Mouse (Mus musculus): ENCODE results near the gene Alg9. TPM values are rescaled to one million over a fixed set of nuclear protein-coding genes. Genes with fewer than 3 reads are reported as not detected.

Gene Alg9
- polyA plus RNA-seq, 1 experiment from 2014 or later, result 54.1 TPM

- no peak overlapping the region for H3K9ac ChIP-seq (replicated peaks; ENCODE audit: low read depth, low read length)
- peak overlapping the region; percentile 18; the same call in 1 of the 2 replicates for H3K27ac ChIP-seq (ENCODE audit: low read length)
- no peak for ATAC-seq
- peaks cover 18% of the 10 kb centered on the region for H3K4me1 ChIP-seq (replicated peaks; ENCODE audit: control insufficient read depth, insufficient read depth, low read length)
- no peaks in the 10 kb centered on the region for H3K9me3 ChIP-seq (ENCODE audit: control insufficient read depth, low read length)
- H3K27me3 ChIP-seq (replicated peaks; ENCODE audit: control insufficient read depth, insufficient read depth, low read length), result no peaks in the 10 kb centered on the region
- H3K4me3 ChIP-seq (replicated peaks; ENCODE audit: low read length), result peak overlapping the region; percentile 4; the same call in 1 of the 2 replicates
- 80% methylated on average over 4 of the region's 4 CpGs for WGBS
- peak overlapping the region; percentile 75 for H3K4me2 ChIP-seq (ENCODE audit: low read length)
- H3K36me3 ChIP-seq (ENCODE audit: control insufficient read depth, insufficient read depth), result no peaks in the 10 kb centered on the region
Observed at GRCm38 (mm10) chr9:50774026-50774462, 775 bp upstream of the Alg9 start.

GRCm38 (mm10) chr9:50775662-50776126, 875 bp downstream of the Alg9 start:
- H3K4me3 ChIP-seq (replicated peaks; ENCODE audit: low read length), result peak overlapping the region; percentile 94
- peaks cover 18% of the 10 kb centered on the region for H3K4me1 ChIP-seq (replicated peaks; ENCODE audit: control insufficient read depth, insufficient read depth, low read length)
- peak overlapping the region; percentile 93 for H3K9ac ChIP-seq (replicated peaks; ENCODE audit: low read depth, low read length)
- peak overlapping the region; percentile 75 for H3K4me2 ChIP-seq (ENCODE audit: low read length)
- peak overlapping the region; percentile 91 for H3K27ac ChIP-seq (ENCODE audit: low read length)
- ATAC-seq, result no peak; the same call in 1 of the 2 replicates
- no peaks in the 10 kb centered on the region for H3K27me3 ChIP-seq (replicated peaks; ENCODE audit: control insufficient read depth, insufficient read depth, low read length)
- 0% methylated on average over 30 of the region's 30 CpGs for WGBS
- peaks cover 3% of the 10 kb centered on the region for H3K36me3 ChIP-seq (ENCODE audit: control insufficient read depth, insufficient read depth)
- no peaks in the 10 kb centered on the region for H3K9me3 ChIP-seq (ENCODE audit: control insufficient read depth, low read length)

- Histone ChIP-seq H3K9me3 (ENCODE audit: control insufficient read depth, low read length) (no peaks in the 10 kb centered on the region), H3K36me3 (ENCODE audit: control insufficient read depth, insufficient read depth) (peaks cover 8% of the 10 kb centered on the region), H3K4me1 (replicated peaks; ENCODE audit: control insufficient read depth, insufficient read depth, low read length) (peaks cover 18% of the 10 kb centered on the region), H3K9ac (replicated peaks; ENCODE audit: low read depth, low read length) (peak overlapping the region; percentile 93), H3K27me3 (replicated peaks; ENCODE audit: control insufficient read depth, insufficient read depth, low read length) (no peaks in the 10 kb centered on the region), H3K4me3 (replicated peaks; ENCODE audit: low read length) (peak overlapping the region; percentile 94), H3K27ac (ENCODE audit: low read length) (no peak overlapping the region), H3K4me2 (ENCODE audit: low read length) (peak overlapping the region; percentile 75)
- 63% methylated on average over 11 of the region's 11 CpGs for WGBS
- ATAC-seq, result no peak
Observed at GRCm38 (mm10) chr9:50776162-50776760, 1.4 kb downstream of the Alg9 start.

- Histone ChIP-seq H3K4me2 (ENCODE audit: low read length) (no peak overlapping the region), H3K27ac (ENCODE audit: low read length) (no peak overlapping the region), H3K9me3 (ENCODE audit: control insufficient read depth, low read length) (no peaks in the 10 kb centered on the region), H3K4me3 (replicated peaks; ENCODE audit: low read length) (no peak overlapping the region), H3K4me1 (replicated peaks; ENCODE audit: control insufficient read depth, insufficient read depth, low read length) (no peaks in the 10 kb centered on the region), H3K27me3 (replicated peaks; ENCODE audit: control insufficient read depth, insufficient read depth, low read length) (no peaks in the 10 kb centered on the region), H3K36me3 (ENCODE audit: control insufficient read depth, insufficient read depth) (peaks cover 33% of the 10 kb centered on the region), H3K9ac (replicated peaks; ENCODE audit: low read depth, low read length) (no peak overlapping the region)
- 71% methylated on average over 2 of the region's 2 CpGs for WGBS
- ATAC-seq, result no peak
Observed at GRCm38 (mm10) chr9:50782155-50782554, 7.3 kb downstream of the Alg9 start.

- Histone ChIP-seq H3K4me2 (ENCODE audit: low read length) (no peak overlapping the region), H3K36me3 (ENCODE audit: control insufficient read depth, insufficient read depth) (peaks cover 11% of the 10 kb centered on the region), H3K9ac (replicated peaks; ENCODE audit: low read depth, low read length) (no peak overlapping the region), H3K4me3 (replicated peaks; ENCODE audit: low read length) (no peak overlapping the region), H3K9me3 (ENCODE audit: control insufficient read depth, low read length) (no peaks in the 10 kb centered on the region), H3K27ac (ENCODE audit: low read length) (no peak overlapping the region), H3K4me1 (replicated peaks; ENCODE audit: control insufficient read depth, insufficient read depth, low read length) (no peaks in the 10 kb centered on the region), H3K27me3 (replicated peaks; ENCODE audit: control insufficient read depth, insufficient read depth, low read length) (no peaks in the 10 kb centered on the region)
- 81% methylated on average over 3 of the region's 3 CpGs for WGBS
- no peak for ATAC-seq
Observed at GRCm38 (mm10) chr9:50795266-50795665, 20.4 kb downstream of the Alg9 start.

GRCm38 (mm10) chr9:50796776-50797175, 22.0 kb downstream of the Alg9 start:
- Histone ChIP-seq H3K4me1 (replicated peaks; ENCODE audit: control insufficient read depth, insufficient read depth, low read length) (no peaks in the 10 kb centered on the region), H3K9ac (replicated peaks; ENCODE audit: low read depth, low read length) (no peak overlapping the region), H3K4me3 (replicated peaks; ENCODE audit: low read length) (no peak overlapping the region), H3K27ac (ENCODE audit: low read length) (no peak overlapping the region), H3K36me3 (ENCODE audit: control insufficient read depth, insufficient read depth) (peaks cover 8% of the 10 kb centered on the region; the same call in 1 of the 2 replicates), H3K4me2 (ENCODE audit: low read length) (no peak overlapping the region), H3K9me3 (ENCODE audit: control insufficient read depth, low read length) (no peaks in the 10 kb centered on the region), H3K27me3 (replicated peaks; ENCODE audit: control insufficient read depth, insufficient read depth, low read length) (no peaks in the 10 kb centered on the region)
- WGBS, result 92% methylated on average over 8 of the region's 8 CpGs
- no peak for ATAC-seq

GRCm38 (mm10) chr9:50797641-50798040, 22.8 kb downstream of the Alg9 start:
- Histone ChIP-seq H3K27ac (ENCODE audit: low read length) (no peak overlapping the region), H3K9me3 (ENCODE audit: control insufficient read depth, low read length) (no peaks in the 10 kb centered on the region), H3K27me3 (replicated peaks; ENCODE audit: control insufficient read depth, insufficient read depth, low read length) (no peaks in the 10 kb centered on the region), H3K4me1 (replicated peaks; ENCODE audit: control insufficient read depth, insufficient read depth, low read length) (no peaks in the 10 kb centered on the region), H3K4me2 (ENCODE audit: low read length) (no peak overlapping the region), H3K4me3 (replicated peaks; ENCODE audit: low read length) (no peak overlapping the region), H3K36me3 (ENCODE audit: control insufficient read depth, insufficient read depth) (peaks cover 8% of the 10 kb centered on the region; the same call in 1 of the 2 replicates), H3K9ac (replicated peaks; ENCODE audit: low read depth, low read length) (no peak overlapping the region)
- WGBS, result 90% methylated on average over 7 of the region's 7 CpGs
- ATAC-seq, result no peak

- Histone ChIP-seq H3K9ac (replicated peaks; ENCODE audit: low read depth, low read length) (no peak overlapping the region), H3K36me3 (ENCODE audit: control insufficient read depth, insufficient read depth) (peaks cover 8% of the 10 kb centered on the region; the same call in 1 of the 2 replicates), H3K4me2 (ENCODE audit: low read length) (no peak overlapping the region), H3K4me3 (replicated peaks; ENCODE audit: low read length) (no peak overlapping the region), H3K9me3 (ENCODE audit: control insufficient read depth, low read length) (no peaks in the 10 kb centered on the region), H3K27ac (ENCODE audit: low read length) (no peak overlapping the region), H3K27me3 (replicated peaks; ENCODE audit: control insufficient read depth, insufficient read depth, low read length) (no peaks in the 10 kb centered on the region), H3K4me1 (replicated peaks; ENCODE audit: control insufficient read depth, insufficient read depth, low read length) (no peaks in the 10 kb centered on the region)
- no peak for ATAC-seq
- WGBS, result 62% methylated on average over 5 of the region's 5 CpGs
Observed at GRCm38 (mm10) chr9:50798368-50798767, 23.5 kb downstream of the Alg9 start.

- ATAC-seq, result no peak
- Histone ChIP-seq H3K4me1 (replicated peaks; ENCODE audit: control insufficient read depth, insufficient read depth, low read length) (no peaks in the 10 kb centered on the region), H3K36me3 (ENCODE audit: control insufficient read depth, insufficient read depth) (peaks cover 9% of the 10 kb centered on the region; the same call in 1 of the 2 replicates), H3K4me3 (replicated peaks; ENCODE audit: low read length) (no peak overlapping the region), H3K9me3 (ENCODE audit: control insufficient read depth, low read length) (no peaks in the 10 kb centered on the region), H3K27me3 (replicated peaks; ENCODE audit: control insufficient read depth, insufficient read depth, low read length) (no peaks in the 10 kb centered on the region), H3K4me2 (ENCODE audit: low read length) (no peak overlapping the region), H3K9ac (replicated peaks; ENCODE audit: low read depth, low read length) (no peak overlapping the region), H3K27ac (ENCODE audit: low read length) (no peak overlapping the region)
- 65% methylated on average over 2 of the region's 2 CpGs for WGBS
Observed at GRCm38 (mm10) chr9:50800985-50801384, 26.2 kb downstream of the Alg9 start.
